20 mouse cellular contexts compared by ENCODE assay signal in genomic region chr16:34267751-34268150, GRCm38 (mm10).
DNase-seq lines count a peak whose midpoint lies in the region; ATAC-seq and TF ChIP-seq lines count a peak whose summit lies in the region.
"Had no signal": no experiment of that assay in that cellular context is flagged by ENCODE, and none has a peak within 500 bp of the region (broad histone marks: within the 10 kb centered on the region; RNA-seq: fewer than 3 reads in every experiment).

No protein-coding gene starts in this region.

- peak; percentile 24; the same call in 1 of the 2 replicates for TF ChIP-seq CTCF in hindbrain, postnatal 0 days (IDR thresholded peaks at IDR 0.05; ENCODE audit: low read depth)
- peak; percentile 29 for TF ChIP-seq CTCF in lung, embryonic 14.5 days (IDR thresholded peaks at IDR 0.05; ENCODE audit: low read depth)
- peak; percentile 12; the same call in 1 of the 2 replicates for TF ChIP-seq CTCF in cortical plate, adult 2 months (IDR thresholded peaks at IDR 0.05; ENCODE audit: extremely low read depth, insufficient read depth, low read length)

- H3K9me3 ChIP-seq in hindbrain, postnatal 0 days (ENCODE audit: low read length) = no peaks in the 10 kb centered on the region
- H3K9me3 ChIP-seq in hindbrain, embryonic 12.5 days (replicated peaks) = no peaks in the 10 kb centered on the region
- no peaks in the 10 kb centered on the region for H3K9me3 ChIP-seq in lung, embryonic 14.5 days (ENCODE audit: low read depth, low read length)
- H3K9me3 ChIP-seq: hindbrain, embryonic 10.5 days; intestine, embryonic 15.5 days had no signal

- no peak overlapping the region for H3K27ac ChIP-seq in hindbrain, postnatal 0 days
- H3K27ac ChIP-seq in hindbrain, embryonic 12.5 days = no peak overlapping the region
- no peak overlapping the region for H3K27ac ChIP-seq in lung, embryonic 14.5 days (ENCODE audit: low read depth)
- no peak overlapping the region for H3K27ac ChIP-seq in cortical plate, adult 2 months (ENCODE audit: insufficient read depth, low read length)
- H3K27ac ChIP-seq: hindbrain, embryonic 10.5 days; intestine, embryonic 15.5 days had no signal

- no peaks in the 10 kb centered on the region for H3K36me3 ChIP-seq in hindbrain, postnatal 0 days (ENCODE audit: insufficient read depth, low read length)
- H3K36me3 ChIP-seq in hindbrain, embryonic 12.5 days = no peaks in the 10 kb centered on the region
- H3K36me3 ChIP-seq in lung, embryonic 14.5 days (ENCODE audit: insufficient read depth) = no peaks in the 10 kb centered on the region
- H3K36me3 ChIP-seq: intestine, embryonic 15.5 days had no signal

- WGBS in hindbrain, postnatal 0 days = 94% methylated on average over 1 of the region's 1 CpGs
- 100% methylated on average over 1 of the region's 1 CpGs for WGBS in hindbrain, embryonic 12.5 days
- WGBS in lung, embryonic 14.5 days = 97% methylated on average over 1 of the region's 1 CpGs

- ATAC-seq in hindbrain, postnatal 0 days = no peak
- ATAC-seq in hindbrain, embryonic 12.5 days (ENCODE audit: low FRiP score) = no peak
- ATAC-seq in lung, embryonic 14.5 days (ENCODE audit: insufficient read depth) = no peak
- ATAC-seq: CD4-positive, CD25-positive, alpha-beta regulatory T cell, adult 4 months; forebrain, embryonic 16.5 days; intestine, embryonic 15.5 days; midbrain, embryonic 16.5 days had no signal

- H3K9ac ChIP-seq in hindbrain, postnatal 0 days (replicated peaks; ENCODE audit: low read length) = no peak overlapping the region
- no peak overlapping the region for H3K9ac ChIP-seq in hindbrain, embryonic 12.5 days
- no peak overlapping the region for H3K9ac ChIP-seq in lung, embryonic 14.5 days
- H3K9ac ChIP-seq: intestine, embryonic 15.5 days had no signal

- H3K27me3 ChIP-seq in hindbrain, postnatal 0 days (ENCODE audit: insufficient read depth, low read length) = no peaks in the 10 kb centered on the region
- no peaks in the 10 kb centered on the region for H3K27me3 ChIP-seq in hindbrain, embryonic 12.5 days
- no peaks in the 10 kb centered on the region for H3K27me3 ChIP-seq in lung, embryonic 14.5 days (ENCODE audit: insufficient read depth, low read length)
- H3K27me3 ChIP-seq: intestine, embryonic 15.5 days had no signal

- H3K4me2 ChIP-seq in hindbrain, postnatal 0 days (ENCODE audit: low read depth, low read length) = no peak overlapping the region
- H3K4me2 ChIP-seq in hindbrain, embryonic 12.5 days (replicated peaks) = no peak overlapping the region
- no peak overlapping the region for H3K4me2 ChIP-seq in lung, embryonic 14.5 days
- H3K4me2 ChIP-seq: intestine, embryonic 15.5 days had no signal

- DNase-seq in hindbrain, postnatal 0 days (ENCODE audit: low spot score) = no peak
- DNase-seq in lung, embryonic 14.5 days = no peak
- no peak for DNase-seq in lung, postnatal 25 days (ENCODE audit: low spot score)
- DNase-seq in ES-CJ7 (ENCODE audit: low read depth, low spot score) = peak; percentile 14
- no peak for DNase-seq in ovary, postnatal 14 days (ENCODE audit: low spot score)
- no peak for DNase-seq in kidney, postnatal 10 days
- DNase-seq: adrenal gland, adult 8-10 months; cerebellum, adult 8-10 months; embryo, embryonic 11 days; kidney, postnatal 4 days; lung, adult 2 months; right cerebral cortex, postnatal 4 days; thymus, postnatal 14 days had no signal

- H3K4me3 ChIP-seq in hindbrain, postnatal 0 days (ENCODE audit: low read length) = no peak overlapping the region
- no peak overlapping the region for H3K4me3 ChIP-seq in hindbrain, embryonic 12.5 days
- H3K4me3 ChIP-seq in lung, embryonic 14.5 days (ENCODE audit: low read depth, low read length) = no peak overlapping the region
- H3K4me3 ChIP-seq in cortical plate, adult 2 months (ENCODE audit: insufficient read depth, low read length) = no peak overlapping the region
- H3K4me3 ChIP-seq: hindbrain, embryonic 10.5 days; intestine, embryonic 15.5 days had no signal

- TF ChIP-seq POLR2A in cortical plate, adult 2 months (IDR thresholded peaks at IDR 0.05; ENCODE audit: extremely low read depth, insufficient read depth, low read length) = no peak

- no peaks in the 10 kb centered on the region for H3K4me1 ChIP-seq in hindbrain, postnatal 0 days (ENCODE audit: insufficient read depth, low read length)
- peaks cover 9% of the 10 kb centered on the region for H3K4me1 ChIP-seq in hindbrain, embryonic 12.5 days
- peaks cover 7% of the 10 kb centered on the region; the same call in 1 of the 2 replicates for H3K4me1 ChIP-seq in lung, embryonic 14.5 days (ENCODE audit: insufficient read depth)
- H3K4me1 ChIP-seq in cortical plate, adult 2 months (ENCODE audit: control insufficient read depth, insufficient read depth, low read length) = peaks cover 14% of the 10 kb centered on the region
